Mouse (Mus musculus) lung, adult 2 months (tissue): ENCODE measurements around the gene Plin4. TPM values are rescaled to one million over a fixed set of nuclear protein-coding genes. Genes with fewer than 3 reads are reported as not detected.
"Not testable (repeated sequence)": the region's sequence is repeated elsewhere in the genome, so short reads cannot be mapped to it uniquely, and the experiment has no call there.

ENCODE experiments used
- DNase-seq: peaks from one replicate; pipeline ENCODE4 v3.0.0; 2022
- H3K4me1 ChIP-seq: fragments of 200-500 bp; 2 replicates; pipeline ENCODE4 v1.6.1; 2011; ENCODE audit warnings: low read length; ENCODE audit not compliant: control insufficient read depth, insufficient read depth
- H3K4me3 ChIP-seq: fragments of 200-500 bp; replicated peaks from 2 replicates; pipeline ENCODE3; 2011; ENCODE audit warnings: low read depth, mild to moderate bottlenecking, control low read depth, low read length; ENCODE audit errors: extremely low read depth
- CTCF ChIP-seq: fragments of 200-500 bp; IDR thresholded peaks from 2 replicates; pipeline ENCODE4 v1.5.1; 2011; ENCODE audit warnings: mild to moderate bottlenecking, low read length, control low read depth; ENCODE audit not compliant: insufficient read depth
- POLR2A ChIP-seq: fragments of 200-500 bp; IDR thresholded peaks from 2 replicates; pipeline ENCODE4 v1.6.1; 2011; ENCODE audit warnings: low read depth, mild to moderate bottlenecking, control low read depth, low read length, borderline replicate concordance; ENCODE audit errors: extremely low read depth
- WGBS: fragments of 180-500 bp; shearing (Covaris S2); methylation state at CpG from one replicate; pipeline ENCODE4 v1.1.7; 2018; 5-methylcytosine and 5-hydroxymethylcytosine counted together
- polyA plus RNA-seq: library from polyadenylated mRNA; depleted of rRNA; stranded (reverse); fragments of >200 nt; gene quantifications from 2 replicates; pipeline ENCODE4 v1.2.3, GENCODE M21; 2012

Gene Plin4
- polyA plus RNA-seq, 1 experiment: 25.2 TPM

DNA sequence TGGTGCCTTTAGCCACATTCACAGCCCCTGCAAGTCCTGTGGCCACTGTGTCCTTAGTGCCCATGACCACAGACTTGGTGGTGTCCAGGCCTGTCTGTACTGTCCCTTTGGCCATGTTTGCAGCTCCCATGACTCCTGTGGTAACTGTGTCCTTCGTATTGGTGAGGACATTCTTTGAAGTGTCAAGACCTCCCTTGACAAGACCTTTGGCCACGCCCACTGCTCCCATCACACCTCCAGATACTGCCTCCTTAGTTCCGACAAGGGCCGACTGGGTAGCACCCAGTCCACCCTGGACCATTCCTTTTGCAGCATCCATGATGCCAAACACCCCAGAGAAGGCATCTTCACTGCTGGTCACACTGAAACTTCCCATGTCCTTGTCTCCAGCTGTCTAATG lies 2.6 kb downstream of the Plin4 start:
- Histone ChIP-seq H3K4me1 (no peaks in the 10 kb centered on the region), H3K4me3 (no peak overlapping the region)
- WGBS: 66% methylated on average over 4 of the region's 4 CpGs
- TF ChIP-seq POLR2A: no peak
- no peak for TF ChIP-seq CTCF
- no peak for DNase-seq

DNA sequence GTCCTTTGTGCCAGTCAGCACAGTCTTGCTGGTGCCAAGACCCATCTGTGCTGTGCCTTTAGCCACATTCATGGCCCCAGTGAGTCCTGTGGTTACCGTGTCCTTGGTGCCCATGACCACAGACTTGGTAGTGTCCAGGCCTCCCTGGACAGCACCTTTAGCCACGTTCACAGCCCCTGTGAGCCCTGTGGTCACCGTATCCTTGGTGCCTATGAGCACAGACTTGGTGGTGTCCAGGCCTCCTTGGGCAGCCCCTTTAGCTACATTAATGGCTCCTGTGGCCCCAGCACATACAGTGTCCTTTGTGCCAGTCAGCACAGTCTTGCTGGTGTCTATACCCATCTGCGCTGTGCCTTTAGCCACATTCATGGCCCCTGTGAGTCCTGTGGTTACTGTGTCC lies 3.2 kb downstream of the Plin4 start:
- not testable (repeated sequence) for H3K4me3 ChIP-seq, DNase-seq, H3K4me1 ChIP-seq
- 97% methylated on average over 4 of the region's 4 CpGs for WGBS

DNA sequence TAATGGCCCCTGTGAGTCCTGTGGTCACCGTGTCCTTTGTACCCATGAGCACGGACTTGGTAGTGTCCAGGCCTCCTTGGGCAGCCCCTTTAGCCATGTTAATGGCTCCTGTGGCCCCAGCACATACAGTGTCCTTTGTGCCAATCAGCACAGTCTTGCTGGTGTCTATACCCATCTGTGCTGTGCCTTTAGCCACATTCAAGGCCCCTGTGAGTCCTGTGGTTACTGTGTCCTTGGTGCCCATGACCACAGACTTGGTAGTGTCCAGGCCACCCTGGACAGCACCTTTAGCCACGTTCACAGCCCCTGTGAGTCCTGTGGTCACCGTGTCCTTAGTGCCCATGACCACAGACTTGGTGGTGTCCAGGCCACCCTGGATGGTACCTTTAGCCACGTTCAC lies 4.8 kb downstream of the Plin4 start:
- not testable (repeated sequence) for DNase-seq, H3K4me1 ChIP-seq, H3K4me3 ChIP-seq
- WGBS: 94% methylated on average over 2 of the region's 5 CpGs

DNA sequence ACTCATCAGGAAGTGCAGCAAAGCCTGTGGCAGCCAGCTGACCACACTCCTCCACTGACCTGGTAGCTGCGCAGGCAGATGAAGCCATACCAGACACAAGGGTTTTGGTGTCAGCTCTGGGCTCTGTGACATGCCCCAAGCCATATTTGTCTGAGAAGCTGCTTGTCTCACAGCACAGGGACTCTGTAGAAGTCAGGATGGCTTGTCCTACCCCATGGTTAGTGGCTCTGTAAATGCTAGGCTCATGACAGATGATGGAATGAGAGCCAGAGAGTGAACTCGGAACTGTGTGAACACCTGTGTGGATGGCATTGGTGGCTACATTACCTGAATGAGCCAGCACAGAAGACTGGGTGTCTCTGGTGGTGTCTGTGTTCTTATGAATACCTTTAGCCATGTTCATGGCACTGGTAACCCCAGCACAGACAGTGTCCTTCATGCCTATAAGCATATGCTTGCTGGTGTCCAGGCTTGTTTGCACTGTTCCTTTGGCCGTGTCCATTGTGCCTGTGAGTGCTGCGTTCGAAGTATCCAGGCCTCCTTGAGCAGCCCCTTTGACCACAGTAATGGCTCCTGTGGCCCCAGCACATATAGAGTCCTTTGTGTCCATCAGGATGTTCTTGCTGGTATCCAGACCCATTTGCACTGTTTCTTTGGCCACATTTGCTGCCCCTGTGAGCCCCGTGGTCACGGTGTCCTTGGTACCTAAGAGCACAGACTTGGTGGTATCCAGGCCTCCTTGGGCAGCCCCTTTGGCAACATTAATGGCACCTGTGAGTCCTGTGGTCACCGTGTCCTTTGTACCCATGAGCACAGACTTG lies 5.9 kb downstream of the Plin4 start:
- no peaks in the 10 kb centered on the region for H3K4me1 ChIP-seq
- no peak for TF ChIP-seq CTCF
- no peak for TF ChIP-seq POLR2A
- H3K4me3 ChIP-seq: no peak overlapping the region
- no peak for DNase-seq
- 96% methylated on average over 8 of the region's 8 CpGs for WGBS

DNA sequence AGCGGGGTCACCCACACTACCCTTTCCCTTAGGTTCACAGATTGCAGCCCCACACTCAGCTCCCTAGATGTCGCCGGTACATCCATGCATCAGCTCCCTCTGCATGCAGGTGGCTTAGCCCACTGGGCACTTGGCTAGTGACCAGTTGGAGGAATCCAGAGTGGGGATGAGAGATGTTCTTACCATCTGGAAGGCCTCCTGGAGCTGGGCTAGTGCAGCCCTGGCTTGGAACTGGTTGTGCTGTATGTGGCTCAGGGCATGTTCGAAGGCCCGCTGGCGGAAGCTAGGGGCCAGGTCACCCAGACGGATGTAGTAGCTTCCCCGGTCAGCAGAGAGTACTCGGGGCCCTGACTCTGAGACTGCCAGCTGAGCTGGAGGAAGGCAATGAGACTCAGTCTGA lies 6.7 kb downstream of the Plin4 start:
- Histone ChIP-seq H3K4me3 (no peak overlapping the region), H3K4me1 (no peaks in the 10 kb centered on the region)
- 91% methylated on average over 9 of the region's 9 CpGs for WGBS
- DNase-seq: no peak
- TF ChIP-seq POLR2A: no peak
- TF ChIP-seq CTCF: no peak

DNA sequence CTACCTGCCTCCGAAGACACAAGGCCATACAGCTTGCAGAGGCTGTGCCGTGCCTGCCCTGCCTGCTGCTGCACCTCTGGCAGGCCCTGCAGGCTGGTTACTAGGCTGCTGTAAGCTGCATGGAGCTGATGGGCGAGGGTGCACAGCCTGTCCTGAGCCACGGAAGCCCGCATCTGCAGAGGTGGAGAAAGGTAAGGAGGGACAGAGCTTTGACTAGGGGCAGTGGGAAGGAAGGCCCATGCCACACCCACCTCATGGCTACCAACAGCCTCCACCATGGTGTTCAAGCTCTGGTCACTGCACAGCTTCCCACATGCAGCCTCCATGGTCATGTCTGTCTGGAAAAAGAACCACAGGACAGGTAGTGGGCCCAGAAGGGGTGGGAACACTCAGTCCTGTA lies 7.4 kb downstream of the Plin4 start:
- WGBS: 96% methylated on average over 5 of the region's 5 CpGs
- Histone ChIP-seq H3K4me3 (no peak overlapping the region), H3K4me1 (no peaks in the 10 kb centered on the region)
- TF ChIP-seq CTCF (no peak), POLR2A (no peak)
- no peak for DNase-seq

DNA sequence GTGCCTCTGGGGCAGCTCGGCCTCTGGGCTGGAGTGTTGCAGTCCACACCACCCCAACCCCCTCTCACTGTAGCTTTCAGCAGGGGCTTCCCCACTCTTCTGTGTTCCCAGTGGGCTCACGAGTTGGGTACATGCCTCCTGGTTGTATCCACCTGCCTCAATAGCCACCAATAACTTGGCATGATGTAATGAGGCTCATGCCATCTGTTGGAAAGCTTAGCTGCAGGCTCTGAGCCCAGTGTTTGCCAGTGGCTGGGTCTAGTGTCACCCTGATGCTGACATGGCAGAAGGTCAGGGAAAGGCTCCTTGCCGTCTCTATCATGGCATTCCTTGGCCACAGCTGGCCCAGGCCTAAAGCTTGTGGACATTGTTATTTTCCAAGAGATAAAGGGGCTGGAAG lies 8.8 kb downstream of the Plin4 start:
- Histone ChIP-seq H3K4me3 (no peak overlapping the region), H3K4me1 (no peaks in the 10 kb centered on the region)
- TF ChIP-seq POLR2A: no peak
- TF ChIP-seq CTCF: no peak
- 82% methylated on average over 3 of the region's 3 CpGs for WGBS
- DNase-seq: no peak

DNA sequence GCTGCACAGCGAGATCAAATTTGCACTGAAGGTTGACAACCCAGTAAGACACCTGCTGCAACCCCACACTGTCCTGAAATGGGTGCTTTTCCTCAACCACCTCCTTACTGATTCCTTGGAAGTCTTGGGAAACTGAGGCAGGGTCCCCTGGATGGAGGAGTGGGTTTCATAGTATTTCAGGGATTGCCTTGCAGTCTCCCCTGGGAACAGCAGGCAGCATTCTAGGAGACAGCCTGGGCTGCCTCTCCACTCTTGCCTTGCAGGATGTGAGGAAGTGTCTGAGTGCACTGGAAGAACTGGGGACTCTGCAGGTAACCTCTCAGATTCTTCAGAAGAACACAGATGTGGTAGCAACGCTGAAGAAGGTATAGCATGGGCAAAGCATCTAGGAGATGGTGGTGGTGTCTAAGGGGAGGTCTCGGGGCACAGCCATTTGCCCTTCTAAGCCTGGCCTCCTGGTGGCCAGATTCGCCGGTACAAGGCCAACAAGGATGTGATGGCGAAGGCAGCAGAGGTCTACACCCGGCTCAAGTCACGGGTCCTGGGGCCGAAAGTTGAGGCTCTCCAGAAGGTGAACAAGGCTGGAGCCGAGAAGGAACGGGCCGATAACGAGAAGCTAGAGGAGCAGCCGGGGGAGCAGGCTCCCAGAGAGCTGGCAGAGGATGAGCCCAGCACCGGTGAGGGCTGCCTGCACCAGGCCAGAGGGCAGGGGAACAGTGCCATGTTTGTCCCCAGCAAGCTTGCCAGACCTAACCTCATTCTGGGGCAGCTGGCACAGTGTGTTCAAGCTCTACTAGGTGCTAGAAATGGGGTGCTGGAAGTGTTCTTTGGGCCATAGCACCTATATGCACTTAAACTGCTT lies 10.7 kb downstream of the Plin4 start:
- TF ChIP-seq CTCF (no peak), POLR2A (no peak)
- 86% methylated on average over 15 of the region's 15 CpGs for WGBS
- DNase-seq: no peak
- Histone ChIP-seq H3K4me1 (no peaks in the 10 kb centered on the region), H3K4me3 (no peak overlapping the region)

DNA sequence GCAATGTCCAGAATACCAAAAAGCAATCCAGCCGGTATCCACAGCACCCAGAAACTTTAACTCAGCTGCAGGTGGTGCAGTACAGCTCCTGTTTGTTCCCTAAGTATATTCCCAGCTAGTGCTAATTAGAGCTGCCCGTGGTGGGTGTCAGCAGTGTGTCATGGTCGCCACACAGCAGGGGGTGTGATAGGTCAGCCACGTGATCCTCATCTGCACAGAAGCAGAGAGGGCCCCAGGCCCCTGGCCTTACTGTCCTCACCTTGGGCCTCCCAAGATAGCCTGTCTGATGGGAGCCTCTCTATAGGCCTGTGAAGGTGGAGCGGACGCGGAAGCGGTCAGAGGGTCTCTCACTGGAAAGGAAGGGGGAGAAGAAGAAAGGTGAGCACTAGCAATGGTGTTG lies 11.4 kb downstream of the Plin4 start:
- Histone ChIP-seq H3K4me1 (no peaks in the 10 kb centered on the region), H3K4me3 (no peak overlapping the region)
- WGBS: 87% methylated on average over 8 of the region's 8 CpGs
- DNase-seq: no peak
- TF ChIP-seq CTCF (no peak), POLR2A (no peak)

DNA sequence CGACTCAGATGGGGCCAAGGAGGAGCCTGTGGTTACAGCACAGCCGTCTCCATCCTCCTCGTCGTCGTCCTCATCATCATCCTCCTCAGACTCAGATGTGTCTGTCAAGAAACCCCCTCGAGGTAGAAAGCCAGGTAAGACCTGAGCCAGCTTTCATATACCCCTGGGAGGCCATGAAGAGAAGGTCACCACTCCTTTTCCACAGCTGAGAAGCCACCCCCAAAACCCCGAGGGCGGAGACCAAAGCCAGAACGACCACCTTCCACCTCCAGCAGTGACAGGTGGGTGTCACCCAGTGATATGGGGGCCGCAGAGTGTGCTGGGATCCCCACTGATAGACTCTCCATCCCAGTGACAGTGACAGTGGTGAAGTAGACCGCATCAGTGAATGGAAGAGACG lies 12.7 kb downstream of the Plin4 start:
- no peaks in the 10 kb centered on the region for H3K4me1 ChIP-seq
- DNase-seq: no peak
- no peak overlapping the region for H3K4me3 ChIP-seq
- TF ChIP-seq POLR2A (no peak), CTCF (no peak)
- WGBS: 92% methylated on average over 12 of the region's 12 CpGs
